Mouse (Mus musculus) adrenal gland, adult 18-20 months (tissue): ENCODE measurements around the gene Dbnl. TPM values are rescaled to one million over a fixed set of nuclear protein-coding genes. Genes with fewer than 3 reads are reported as not detected.
"Not testable (repeated sequence)": the region's sequence is repeated elsewhere in the genome, so short reads cannot be mapped to it uniquely, and the experiment has no call there.

ENCODE experiments used
- DNase-seq, 2 experiments: peaks; one replicate each; pipeline ENCODE4 v3.0.0; 2021 to 2022; ENCODE audit warnings: low spot score in 2 of 2
- total RNA-seq, 2 experiments: library from RNA; stranded (reverse); gene quantifications; 1 replicate in 1 of 2; 2 replicates in 1 of 2; pipeline ENCODE4 v1.2.3; 2021

Dbnl gene
- total RNA-seq, 2 experiments from 2014 or later: 50.1 to 65.1 TPM

GRCm38 (mm10) chr11:5790431-5790830 is 2.1 kb downstream of the Dbnl start:
- no peak for DNase-seq

- DNase-seq: no peak
Measured at GRCm38 (mm10) chr11:5795290-5795689, 7.0 kb downstream of the Dbnl start.

- no peak for DNase-seq
Measured at GRCm38 (mm10) chr11:5795706-5796105, 7.4 kb downstream of the Dbnl start.

- no peak for DNase-seq
Measured at GRCm38 (mm10) chr11:5796939-5797338, 8.7 kb downstream of the Dbnl start.

- DNase-seq: no peak
Measured at GRCm38 (mm10) chr11:5797371-5797770, 9.1 kb downstream of the Dbnl start.

- DNase-seq: no peak
Measured at GRCm38 (mm10) chr11:5797928-5798327, 9.6 kb downstream of the Dbnl start.

GRCm38 (mm10) chr11:5799621-5800490 is 11.6 kb downstream of the Dbnl start:
- no peak for DNase-seq

- no peak for DNase-seq
Measured at GRCm38 (mm10) chr11:5801511-5801910, 13.2 kb downstream of the Dbnl start.

- no peak for DNase-seq
Measured at GRCm38 (mm10) chr11:5802005-5802404, 13.7 kb downstream of the Dbnl start.

- no peak for DNase-seq
Measured at GRCm38 (mm10) chr11:5802457-5803217, 14.3 kb downstream of the Dbnl start.

GRCm38 (mm10) chr11:5803551-5803981 is 15.3 kb downstream of the Dbnl start, which contains the start of gene Pgam2:
TSS of gene Pgam2 (minus strand) at chr11:5803733.
- DNase-seq: no peak

- no peak for DNase-seq
Measured at GRCm38 (mm10) chr11:5804174-5804573, 15.9 kb downstream of the Dbnl start.

- no peak for DNase-seq
Measured at GRCm38 (mm10) chr11:5805711-5806110, 17.4 kb downstream of the Dbnl start.

- no peak for DNase-seq
Measured at GRCm38 (mm10) chr11:5807956-5808355, 19.7 kb downstream of the Dbnl start.

- not testable (repeated sequence) for DNase-seq
Measured at GRCm38 (mm10) chr11:5809487-5809886, 21.2 kb downstream of the Dbnl start.

- DNase-seq: no peak
Measured at GRCm38 (mm10) chr11:5813381-5813780, 25.1 kb downstream of the Dbnl start.

- no peak for DNase-seq
Measured at GRCm38 (mm10) chr11:5819223-5819622, 30.9 kb downstream of the Dbnl start.

GRCm38 (mm10) chr11:5825432-5825831 is 37.1 kb downstream of the Dbnl start:
- no peak for DNase-seq

- DNase-seq: no peak
Measured at GRCm38 (mm10) chr11:5827931-5828330, 39.6 kb downstream of the Dbnl start.

GRCm38 (mm10) chr11:5828509-5829191 is 40.4 kb downstream of the Dbnl start:
- DNase-seq: no peak

- DNase-seq: no peak
Measured at GRCm38 (mm10) chr11:5829327-5829726, 41.0 kb downstream of the Dbnl start.
